In genomic region chr19:42022542-42022848, GRCm38 (mm10) we compare ENCODE assay signal across 19 mouse cellular contexts. TPM values are rescaled to one million over a fixed set of nuclear protein-coding genes. Genes with fewer than 3 reads are reported as not detected.
DNase-seq lines count a peak whose midpoint lies in the region; ATAC-seq and TF ChIP-seq lines count a peak whose summit lies in the region.
"Had no signal": no experiment of that assay in that cellular context is flagged by ENCODE, and none has a peak within 500 bp of the region (broad histone marks: within the 10 kb centered on the region; RNA-seq: fewer than 3 reads in every experiment).

No protein-coding gene starts in this region.

- peak; percentile 91 for DNase-seq in heart, adult 11 months
- DNase-seq in heart, adult 9 months (ENCODE audit: low spot score in 2 of 2), result no peak
- no peak for DNase-seq in limb, embryonic 10.5 days (ENCODE audit: low spot score)
- peak; percentile 45 for DNase-seq in NIH3T3 (ENCODE audit: low read depth)
- no peak for DNase-seq in spleen, adult 18-20 months
- DNase-seq in cerebellum, adult 2 months, result no peak
- DNase-seq: gastrocnemius, postnatal 25 days; kidney, adult 2 months; kidney, postnatal 36 days; layer of hippocampus, postnatal 36 days; right cerebral cortex, adult 18-20 months had no signal

- ATAC-seq in limb, embryonic 12.5 days (ENCODE audit: insufficient number of reproducible peaks, insufficient read depth, low FRiP score, low TSS enrichment, low read depth), result no peak
- ATAC-seq: lung, postnatal 0 days had no signal

- 83% methylated on average over 2 of the region's 2 CpGs for WGBS in limb, embryonic 12.5 days
- 81% methylated on average over 2 of the region's 2 CpGs for WGBS in limb, embryonic 10.5 days
- 91% methylated on average over 2 of the region's 2 CpGs for WGBS in cerebellum, adult 2 months

- 0 out of 2 replicates have a peak overlapping the region, but pooled peaks have one; percentile 12 for H3K9ac ChIP-seq in limb, embryonic 12.5 days (replicated peaks)
- H3K9ac ChIP-seq: hindbrain, embryonic 15.5 days; liver, embryonic 14.5 days had no signal

- no peak overlapping the region for H3K4me3 ChIP-seq in limb, embryonic 12.5 days (replicated peaks)
- H3K4me3 ChIP-seq in limb, embryonic 10.5 days, result no peak overlapping the region
- H3K4me3 ChIP-seq in embryonic fibroblast, embryonic 13.5 days (ENCODE audit: insufficient read depth, low read length), result no peak overlapping the region
- no peak overlapping the region for H3K4me3 ChIP-seq in cerebellum, adult 2 months (replicated peaks; ENCODE audit: insufficient read depth, low read depth, low read length)
- H3K4me3 ChIP-seq: forebrain, embryonic 10.5 days; hindbrain, embryonic 15.5 days had no signal

- peaks cover 17% of the 10 kb centered on the region for H3K4me1 ChIP-seq in limb, embryonic 12.5 days (replicated peaks)
- H3K4me1 ChIP-seq in limb, embryonic 10.5 days, result peaks cover 28% of the 10 kb centered on the region
- H3K4me1 ChIP-seq in embryonic fibroblast, embryonic 13.5 days (ENCODE audit: control insufficient read depth, insufficient read depth, low read length), result peaks cover 29% of the 10 kb centered on the region
- H3K4me1 ChIP-seq in cerebellum, adult 2 months (ENCODE audit: control insufficient read depth, insufficient read depth, low read length), result peaks cover 30% of the 10 kb centered on the region

- H3K27me3 ChIP-seq in limb, embryonic 12.5 days, result no peaks in the 10 kb centered on the region
- no peaks in the 10 kb centered on the region for H3K27me3 ChIP-seq in limb, embryonic 10.5 days (ENCODE audit: low read depth, poor library complexity, severe bottlenecking)
- no peaks in the 10 kb centered on the region for H3K27me3 ChIP-seq in cerebellum, adult 2 months (ENCODE audit: control insufficient read depth, insufficient read depth, low read length)
- H3K27me3 ChIP-seq: hindbrain, embryonic 15.5 days had no signal

- no peak overlapping the region for H3K4me2 ChIP-seq in limb, embryonic 12.5 days
- H3K4me2 ChIP-seq: hindbrain, embryonic 15.5 days had no signal

- peak; percentile 27; the same call in 1 of the 2 replicates for TF ChIP-seq POLR2A in embryonic fibroblast, embryonic 13.5 days (IDR thresholded peaks at IDR 0.05; ENCODE audit: low read depth, low read length)
- TF ChIP-seq POLR2A in cerebellum, adult 2 months (IDR thresholded peaks at IDR 0.05; ENCODE audit: borderline replicate concordance, insufficient read depth, low read length), result no peak

- no peak overlapping the region for H3K27ac ChIP-seq in limb, embryonic 12.5 days
- H3K27ac ChIP-seq in limb, embryonic 10.5 days, result no peak overlapping the region
- peak overlapping the region; percentile 96 for H3K27ac ChIP-seq in embryonic fibroblast, embryonic 13.5 days (ENCODE audit: insufficient read depth, low read length)
- no peak overlapping the region for H3K27ac ChIP-seq in cerebellum, adult 2 months (ENCODE audit: insufficient read depth, low read length)
- H3K27ac ChIP-seq: forebrain, embryonic 10.5 days; liver, embryonic 14.5 days had no signal

- no peak for TF ChIP-seq CTCF in embryonic fibroblast, embryonic 13.5 days (IDR thresholded peaks at IDR 0.05; ENCODE audit: borderline replicate concordance, insufficient read depth, low read length)
- TF ChIP-seq CTCF in cerebellum, adult 2 months (IDR thresholded peaks at IDR 0.05; ENCODE audit: borderline replicate concordance, insufficient read depth, low read depth, low read length), result no peak

- no peaks in the 10 kb centered on the region for H3K36me3 ChIP-seq in limb, embryonic 12.5 days
- H3K36me3 ChIP-seq in limb, embryonic 10.5 days, result no peaks in the 10 kb centered on the region
- H3K36me3 ChIP-seq: forebrain, embryonic 10.5 days; G1E; hindbrain, embryonic 15.5 days had no signal

- H3K9me3 ChIP-seq in limb, embryonic 12.5 days, result no peaks in the 10 kb centered on the region
- no peaks in the 10 kb centered on the region for H3K9me3 ChIP-seq in limb, embryonic 10.5 days (replicated peaks)
- H3K9me3 ChIP-seq: forebrain, embryonic 10.5 days; G1E; hindbrain, embryonic 15.5 days had no signal

RNA-seq across cellular contexts. Expression of gene Ankrd2, which starts 13.3 kb away (rescaled TPM):
- 0.25 TPM in 1 of 2 replicates, not detected in the other for polyA plus RNA-seq in limb, embryonic 12.5 days (2016; fragmentation: Nextera tagmentation; extraction: Ambion mirVana)
- not detected in 2 replicates for polyA plus RNA-seq in limb, embryonic 10.5 days (2016; fragmentation: Nextera tagmentation; extraction: Ambion mirVana)
- polyA plus RNA-seq in embryonic fibroblast, embryonic 13.5 days (2011; ENCODE audit: insufficient read length, low read depth, missing spikeins), result not detected in 2 replicates
- 0.32 and 0.54 TPM in 2 replicates for polyA plus RNA-seq in cerebellum, adult 2 months (2012; rRNA removed)
- polyA plus RNA-seq: forebrain, embryonic 10.5 days; G1E; urinary bladder, adult 2 months had no signal

RNA-seq across cellular contexts. Expression of gene Hoga1, which starts 22.9 kb away (rescaled TPM):
- 1.5 and 1.9 TPM in 2 replicates for polyA plus RNA-seq in limb, embryonic 12.5 days (2016; fragmentation: Nextera tagmentation; extraction: Ambion mirVana)
- 1.1 and 1.3 TPM in 2 replicates for polyA plus RNA-seq in limb, embryonic 10.5 days (2016; fragmentation: Nextera tagmentation; extraction: Ambion mirVana)
- 1.3 and 1.7 TPM in 2 replicates for polyA plus RNA-seq in embryonic fibroblast, embryonic 13.5 days (2011; ENCODE audit: insufficient read length, low read depth, missing spikeins)
- 2.2 and 2.4 TPM in 2 replicates for polyA plus RNA-seq in cerebellum, adult 2 months (2012; rRNA removed)
- polyA plus RNA-seq: G1E had no signal

RNA-seq across cellular contexts. Expression of gene 4933411K16Rik, which starts 29.6 kb away (rescaled TPM):
- 0.20 TPM in 1 of 2 replicates, not detected in the other for polyA plus RNA-seq in limb, embryonic 12.5 days (2016; fragmentation: Nextera tagmentation; extraction: Ambion mirVana)
- polyA plus RNA-seq in limb, embryonic 10.5 days (2016; fragmentation: Nextera tagmentation; extraction: Ambion mirVana), result 0.24 TPM in 1 of 2 replicates, not detected in the other
- 0.51 TPM in 1 of 2 replicates, not detected in the other for polyA plus RNA-seq in embryonic fibroblast, embryonic 13.5 days (2011; ENCODE audit: insufficient read length, low read depth, missing spikeins)
- 0.32 and 0.41 TPM in 2 replicates for polyA plus RNA-seq in cerebellum, adult 2 months (2012; rRNA removed)
- polyA plus RNA-seq: forebrain, embryonic 10.5 days; G1E had no signal

RNA-seq across cellular contexts. Expression of gene Ubtd1, which starts 40.9 kb away (rescaled TPM):
- polyA plus RNA-seq in limb, embryonic 12.5 days (2016; fragmentation: Nextera tagmentation; extraction: Ambion mirVana), result 19.1 and 19.3 TPM in 2 replicates
- 14.2 and 15.1 TPM in 2 replicates for polyA plus RNA-seq in limb, embryonic 10.5 days (2016; fragmentation: Nextera tagmentation; extraction: Ambion mirVana)
- polyA plus RNA-seq in embryonic fibroblast, embryonic 13.5 days (2011; ENCODE audit: insufficient read length, low read depth, missing spikeins), result 29.8 and 39.5 TPM in 2 replicates
- polyA plus RNA-seq in cerebellum, adult 2 months (2012; rRNA removed), result 28.1 and 29.4 TPM in 2 replicates

RNA-seq across cellular contexts. Expression of gene Mms19, which starts 41.5 kb away (rescaled TPM):
- 41.3 and 42.5 TPM in 2 replicates for polyA plus RNA-seq in limb, embryonic 12.5 days (2016; fragmentation: Nextera tagmentation; extraction: Ambion mirVana)
- 39.9 and 52.5 TPM in 2 replicates for polyA plus RNA-seq in limb, embryonic 10.5 days (2016; fragmentation: Nextera tagmentation; extraction: Ambion mirVana)
- polyA plus RNA-seq in embryonic fibroblast, embryonic 13.5 days (2011; ENCODE audit: insufficient read length, low read depth, missing spikeins), result 53.2 and 54.2 TPM in 2 replicates
- 54.9 and 65.5 TPM in 2 replicates for polyA plus RNA-seq in cerebellum, adult 2 months (2012; rRNA removed)

Comparison
In these comparisons a context has a peak if more than half of its experiments do, and no peak if none do; other contexts are left out.
1. DNase-seq: peak in heart, adult 11 months (single experiment) and NIH3T3 (single experiment); none in heart, adult 9 months (0 of 2), limb, embryonic 10.5 days (single experiment), spleen, adult 18-20 months (0 of 2) and cerebellum, adult 2 months (0 of 2).